Mouse (Mus musculus): Measurements from ENCODE around the gene R3hdml.

DNA sequence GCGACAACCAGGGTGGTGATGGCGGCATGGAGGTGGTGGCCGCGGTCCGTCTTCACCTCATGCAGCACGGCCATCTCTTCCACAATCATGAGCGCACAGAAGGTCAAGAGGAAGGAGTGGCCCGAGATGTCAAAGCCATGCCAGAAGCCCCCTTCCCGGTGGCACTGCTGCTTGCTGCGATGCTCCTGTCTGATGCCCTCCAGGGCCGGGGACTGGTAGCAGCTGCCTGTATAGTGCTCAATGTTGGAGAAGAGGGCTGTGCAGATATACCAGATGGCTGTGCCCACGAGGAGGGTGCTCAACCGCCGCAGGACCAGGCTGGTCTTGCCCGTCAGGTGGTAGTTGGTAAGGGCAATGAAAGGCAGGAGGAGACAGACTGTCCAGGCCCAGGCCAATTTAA lies 22.4 kb upstream of the R3hdml start:
- TF ChIP-seq CTCF (conservative IDR thresholded peaks at IDR 0.05; ENCODE audit: insufficient read depth, insufficient read length, low read depth, low read length), result no peak
- TF ChIP-seq POLR2A (IDR thresholded peaks at IDR 0.05; ENCODE audit: low read depth, low read length), result no peak

All from kidney, adult 2 months (tissue).